Mouse (Mus musculus): ENCODE measurements around the gene Trmt10a. TPM values are rescaled to one million over a fixed set of nuclear protein-coding genes. Genes with fewer than 3 reads are reported as not detected.
"Not testable (repeated sequence)": the region's sequence is repeated elsewhere in the genome, so short reads cannot be mapped to it uniquely, and the experiment has no call there.

Gene Trmt10a
- polyA plus RNA-seq, 1 experiment from 2014 or later = 10.1 TPM

DNA sequence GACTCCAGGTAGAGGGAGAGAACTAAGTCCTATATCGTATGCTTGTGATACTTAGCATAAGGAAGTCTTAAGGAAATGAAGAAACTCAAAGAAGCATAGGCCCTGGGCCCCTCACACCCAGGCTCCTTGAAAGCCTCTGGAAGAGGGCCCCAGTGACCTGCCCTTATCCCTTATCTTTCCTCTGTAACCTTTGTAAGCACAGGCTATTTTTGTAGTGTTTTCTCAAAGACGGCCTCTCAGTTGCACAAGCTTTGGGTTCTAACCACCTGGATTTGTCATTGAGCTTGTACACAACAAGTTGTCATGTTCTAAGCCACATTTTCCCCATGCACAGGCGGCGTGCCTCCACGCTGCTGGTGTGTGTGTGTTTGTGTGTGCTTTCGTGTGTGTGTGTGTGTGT lies 14.1 kb upstream of the Trmt10a start:
- Histone ChIP-seq H3K9ac (replicated peaks; ENCODE audit: low read length) (no peak overlapping the region), H3K36me3 (ENCODE audit: control insufficient read depth, insufficient read depth, low read length) (no peaks in the 10 kb centered on the region), H3K4me1 (ENCODE audit: control insufficient read depth, insufficient read depth, low read length) (no peaks in the 10 kb centered on the region), H3K4me2 (ENCODE audit: low read length) (no peak overlapping the region), H3K9me3 (ENCODE audit: control insufficient read depth, low read length) (no peaks in the 10 kb centered on the region), H3K27ac (replicated peaks; ENCODE audit: low read depth, low read length) (no peak overlapping the region), H3K27me3 (ENCODE audit: control insufficient read depth, insufficient read depth, low read length) (no peaks in the 10 kb centered on the region), H3K4me3 (replicated peaks; ENCODE audit: low read depth, low read length) (no peak overlapping the region)
- 96% methylated on average over 6 of the region's 6 CpGs for WGBS
- no peak for ATAC-seq (ENCODE audit: low FRiP score, low TSS enrichment)
- no peak for DNase-seq

DNA sequence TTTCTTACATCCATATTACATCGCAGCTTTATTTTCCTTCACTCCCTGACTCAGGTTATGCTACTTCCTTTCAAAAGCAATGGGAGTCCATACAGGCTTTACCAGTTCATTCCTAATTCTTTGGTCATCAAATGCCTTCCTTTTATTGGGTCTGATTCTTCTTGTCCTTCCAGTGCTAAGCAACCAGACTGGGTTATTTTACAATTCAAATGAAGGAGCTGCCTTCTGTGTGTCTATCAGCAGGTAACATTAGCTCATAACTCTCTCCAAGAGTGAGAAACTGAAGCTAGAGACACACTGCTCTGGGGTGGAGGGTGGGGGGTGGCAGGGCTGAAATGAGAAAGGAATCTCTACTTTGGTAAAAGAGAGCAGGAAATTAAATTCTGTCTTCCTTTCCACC lies 12.6 kb upstream of the Trmt10a start:
- Histone ChIP-seq H3K27me3 (ENCODE audit: control insufficient read depth, insufficient read depth, low read length) (no peaks in the 10 kb centered on the region), H3K4me3 (replicated peaks; ENCODE audit: low read depth, low read length) (no peak overlapping the region), H3K9ac (replicated peaks; ENCODE audit: low read length) (no peak overlapping the region), H3K4me2 (ENCODE audit: low read length) (no peak overlapping the region), H3K4me1 (ENCODE audit: control insufficient read depth, insufficient read depth, low read length) (no peaks in the 10 kb centered on the region), H3K36me3 (ENCODE audit: control insufficient read depth, insufficient read depth, low read length) (no peaks in the 10 kb centered on the region), H3K9me3 (ENCODE audit: control insufficient read depth, low read length) (no peaks in the 10 kb centered on the region), H3K27ac (replicated peaks; ENCODE audit: low read depth, low read length) (no peak overlapping the region)
- 24% methylated on average over 1 of the region's 1 CpGs for WGBS
- DNase-seq (peak; percentile 4), ATAC-seq (ENCODE audit: low FRiP score, low TSS enrichment) (no peak)

GRCm38 (mm10) chr3:138131168-138131567 lies 12.1 kb upstream of the Trmt10a start:
- no peak for ATAC-seq (ENCODE audit: low FRiP score, low TSS enrichment)
- Histone ChIP-seq H3K27ac (replicated peaks; ENCODE audit: low read depth, low read length) (no peak overlapping the region), H3K36me3 (ENCODE audit: control insufficient read depth, insufficient read depth, low read length) (no peaks in the 10 kb centered on the region), H3K27me3 (ENCODE audit: control insufficient read depth, insufficient read depth, low read length) (no peaks in the 10 kb centered on the region), H3K9me3 (ENCODE audit: control insufficient read depth, low read length) (no peaks in the 10 kb centered on the region), H3K9ac (replicated peaks; ENCODE audit: low read length) (no peak overlapping the region), H3K4me2 (ENCODE audit: low read length) (no peak overlapping the region), H3K4me3 (replicated peaks; ENCODE audit: low read depth, low read length) (no peak overlapping the region), H3K4me1 (ENCODE audit: control insufficient read depth, insufficient read depth, low read length) (no peaks in the 10 kb centered on the region)
- 57% methylated on average over 9 of the region's 9 CpGs for WGBS
- DNase-seq = no peak

DNA sequence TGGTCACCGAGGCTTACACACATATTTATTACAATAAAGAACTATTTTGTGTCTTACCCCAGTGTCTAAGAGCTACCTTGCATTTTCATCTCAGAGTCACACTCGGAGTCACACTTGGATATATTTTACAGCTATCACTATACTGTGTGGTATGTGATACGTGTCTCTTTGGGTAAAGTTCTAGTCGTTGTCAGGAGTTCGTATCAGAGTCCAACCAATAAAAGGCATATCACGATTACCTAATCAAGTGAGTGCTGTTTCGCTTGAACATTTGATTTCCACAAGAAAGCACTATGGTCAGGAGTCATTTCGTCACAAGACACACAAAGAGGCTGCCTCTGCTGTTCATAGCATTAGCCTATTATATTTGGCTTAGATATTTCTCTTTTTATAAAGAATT lies 9.8 kb upstream of the Trmt10a start:
- WGBS = 92% methylated on average over 8 of the region's 8 CpGs
- Histone ChIP-seq H3K9me3 (ENCODE audit: control insufficient read depth, low read length) (no peaks in the 10 kb centered on the region), H3K9ac (replicated peaks; ENCODE audit: low read length) (no peak overlapping the region), H3K4me2 (ENCODE audit: low read length) (no peak overlapping the region), H3K27ac (replicated peaks; ENCODE audit: low read depth, low read length) (no peak overlapping the region), H3K4me1 (ENCODE audit: control insufficient read depth, insufficient read depth, low read length) (no peaks in the 10 kb centered on the region), H3K36me3 (ENCODE audit: control insufficient read depth, insufficient read depth, low read length) (no peaks in the 10 kb centered on the region), H3K4me3 (replicated peaks; ENCODE audit: low read depth, low read length) (no peak overlapping the region), H3K27me3 (ENCODE audit: control insufficient read depth, insufficient read depth, low read length) (no peaks in the 10 kb centered on the region)
- no peak for DNase-seq
- no peak for ATAC-seq (ENCODE audit: low FRiP score, low TSS enrichment)

DNA sequence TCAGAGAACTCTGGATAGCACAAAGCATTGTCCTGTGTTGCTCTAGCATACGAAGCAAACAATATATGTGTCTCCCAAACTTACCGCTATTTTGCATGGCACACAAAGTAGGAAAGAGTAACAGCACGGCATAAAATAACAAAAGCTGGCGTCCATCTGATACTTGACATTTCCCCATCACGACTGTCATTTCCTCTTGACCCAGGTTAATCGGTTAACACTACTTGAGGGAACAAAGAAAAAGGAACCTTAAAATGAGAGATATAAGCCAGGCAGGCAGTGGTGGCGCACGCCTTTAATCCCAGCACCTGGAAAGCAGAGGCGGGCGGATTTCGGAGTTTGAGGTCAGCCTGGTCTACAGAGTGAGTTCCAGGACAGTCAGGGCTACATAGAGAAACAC lies 9.3 kb upstream of the Trmt10a start:
- Histone ChIP-seq H3K4me2 (ENCODE audit: low read length) (no peak overlapping the region), H3K9me3 (ENCODE audit: control insufficient read depth, low read length) (no peaks in the 10 kb centered on the region), H3K27ac (replicated peaks; ENCODE audit: low read depth, low read length) (no peak overlapping the region), H3K4me1 (ENCODE audit: control insufficient read depth, insufficient read depth, low read length) (no peaks in the 10 kb centered on the region), H3K36me3 (ENCODE audit: control insufficient read depth, insufficient read depth, low read length) (no peaks in the 10 kb centered on the region), H3K9ac (replicated peaks; ENCODE audit: low read length) (no peak overlapping the region), H3K4me3 (replicated peaks; ENCODE audit: low read depth, low read length) (no peak overlapping the region), H3K27me3 (ENCODE audit: control insufficient read depth, insufficient read depth, low read length) (no peaks in the 10 kb centered on the region)
- 88% methylated on average over 11 of the region's 11 CpGs for WGBS
- no peak for DNase-seq
- no peak for ATAC-seq (ENCODE audit: low FRiP score, low TSS enrichment)

- Histone ChIP-seq H3K4me3 (replicated peaks; ENCODE audit: low read depth, low read length) (no peak overlapping the region), H3K27ac (replicated peaks; ENCODE audit: low read depth, low read length) (no peak overlapping the region), H3K4me1 (ENCODE audit: control insufficient read depth, insufficient read depth, low read length) (no peaks in the 10 kb centered on the region), H3K4me2 (ENCODE audit: low read length) (no peak overlapping the region), H3K9me3 (ENCODE audit: control insufficient read depth, low read length) (no peaks in the 10 kb centered on the region), H3K27me3 (ENCODE audit: control insufficient read depth, insufficient read depth, low read length) (no peaks in the 10 kb centered on the region), H3K36me3 (ENCODE audit: control insufficient read depth, insufficient read depth, low read length) (no peaks in the 10 kb centered on the region), H3K9ac (replicated peaks; ENCODE audit: low read length) (no peak overlapping the region)
- DNase-seq (no peak), ATAC-seq (ENCODE audit: low FRiP score, low TSS enrichment) (no peak)
- WGBS = 98% methylated on average over 1 of the region's 1 CpGs
Measured at GRCm38 (mm10) chr3:138134528-138134927, 8.7 kb upstream of the Trmt10a start.

GRCm38 (mm10) chr3:138138146-138138545 lies 5.1 kb upstream of the Trmt10a start:
- H3K27ac ChIP-seq (replicated peaks; ENCODE audit: low read depth, low read length); H3K4me3 ChIP-seq (replicated peaks; ENCODE audit: low read depth, low read length); H3K27me3 ChIP-seq (ENCODE audit: control insufficient read depth, insufficient read depth, low read length); H3K4me1 ChIP-seq (ENCODE audit: control insufficient read depth, insufficient read depth, low read length); H3K9ac ChIP-seq (replicated peaks; ENCODE audit: low read length); H3K4me2 ChIP-seq (ENCODE audit: low read length); H3K36me3 ChIP-seq (ENCODE audit: control insufficient read depth, insufficient read depth, low read length); DNase-seq; H3K9me3 ChIP-seq (ENCODE audit: control insufficient read depth, low read length); ATAC-seq (ENCODE audit: low FRiP score, low TSS enrichment): not testable (repeated sequence)
- 86% methylated on average over 13 of the region's 13 CpGs for WGBS

- Histone ChIP-seq H3K9me3 (ENCODE audit: control insufficient read depth, low read length) (no peaks in the 10 kb centered on the region), H3K27ac (replicated peaks; ENCODE audit: low read depth, low read length) (no peak overlapping the region), H3K4me1 (ENCODE audit: control insufficient read depth, insufficient read depth, low read length) (peaks cover 5% of the 10 kb centered on the region), H3K27me3 (ENCODE audit: control insufficient read depth, insufficient read depth, low read length) (no peaks in the 10 kb centered on the region), H3K4me3 (replicated peaks; ENCODE audit: low read depth, low read length) (no peak overlapping the region), H3K36me3 (ENCODE audit: control insufficient read depth, insufficient read depth, low read length) (no peaks in the 10 kb centered on the region), H3K9ac (replicated peaks; ENCODE audit: low read length) (no peak overlapping the region), H3K4me2 (ENCODE audit: low read length) (no peak overlapping the region)
- 91% methylated on average over 6 of the region's 6 CpGs for WGBS
- ATAC-seq (ENCODE audit: low FRiP score, low TSS enrichment) = no peak
- no peak for DNase-seq
Measured at GRCm38 (mm10) chr3:138139663-138140062, 3.6 kb upstream of the Trmt10a start.

DNA sequence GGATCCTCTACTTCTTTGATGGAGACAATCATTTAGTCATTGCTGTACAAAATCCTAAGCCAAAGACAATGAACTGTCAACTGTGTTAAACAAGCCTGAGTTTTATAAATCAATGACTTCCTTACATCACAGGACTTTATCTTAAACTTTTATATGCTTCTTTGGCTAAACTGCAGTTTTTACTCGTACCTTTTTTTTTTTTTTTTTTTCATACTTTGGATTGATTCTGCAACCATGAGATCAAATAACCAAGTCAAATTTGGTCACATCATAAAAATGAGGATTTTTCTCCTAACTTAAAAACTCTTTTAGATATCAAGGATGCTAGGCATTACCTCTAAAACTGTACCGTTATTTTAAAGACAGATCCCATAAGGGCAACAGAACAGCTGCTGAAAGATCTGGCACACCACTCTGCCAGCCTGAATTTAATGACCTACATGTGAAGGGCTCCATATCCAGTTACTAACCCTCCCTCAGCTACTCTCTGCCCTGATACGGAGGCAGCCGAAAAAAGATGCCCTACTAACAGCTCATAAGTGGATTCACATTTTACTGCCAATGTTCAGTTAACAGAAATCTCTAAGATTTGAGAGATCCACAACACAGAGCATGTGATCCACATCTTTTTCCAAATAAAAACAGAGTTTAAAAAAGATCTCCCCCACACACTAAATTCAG lies 1.1 kb upstream of the Trmt10a start:
- ATAC-seq (ENCODE audit: low FRiP score, low TSS enrichment) = no peak
- Histone ChIP-seq H3K4me1 (ENCODE audit: control insufficient read depth, insufficient read depth, low read length) (peaks cover 5% of the 10 kb centered on the region), H3K27me3 (ENCODE audit: control insufficient read depth, insufficient read depth, low read length) (no peaks in the 10 kb centered on the region), H3K9me3 (ENCODE audit: control insufficient read depth, low read length) (no peaks in the 10 kb centered on the region), H3K4me3 (replicated peaks; ENCODE audit: low read depth, low read length) (peak overlapping the region; percentile 60), H3K27ac (replicated peaks; ENCODE audit: low read depth, low read length) (no peak overlapping the region), H3K4me2 (ENCODE audit: low read length) (peak overlapping the region; percentile 71), H3K9ac (replicated peaks; ENCODE audit: low read length) (peak overlapping the region; percentile 16; the same call in 1 of the 2 replicates), H3K36me3 (ENCODE audit: control insufficient read depth, insufficient read depth, low read length) (no peaks in the 10 kb centered on the region)
- DNase-seq = peak; percentile 4
- 64% methylated on average over 4 of the region's 4 CpGs for WGBS

All from midbrain, embryonic 14.5 days (tissue).